15 mouse cellular contexts compared by ENCODE assay signal in genomic region chr1:112703939-112704338, GRCm38 (mm10).
A peak's percentile ranks its signal among the peaks of the same experiment; 100 is the strongest.
DNase-seq lines count a peak whose midpoint lies in the region; TF ChIP-seq lines count a peak whose summit lies in the region.
"Had no signal": no experiment of that assay in that cellular context is flagged by ENCODE, and none has a peak within 500 bp of the region (broad histone marks: within the 10 kb centered on the region; RNA-seq: fewer than 3 reads in every experiment).

No protein-coding gene starts in this region.

- no peaks in the 10 kb centered on the region for H3K4me1 ChIP-seq in kidney, adult 2 months (ENCODE audit: control insufficient read depth, insufficient read depth, low read length)
- H3K4me1 ChIP-seq in E14TG2a.4 (replicated peaks; ENCODE audit: low read depth, low read length): no peaks in the 10 kb centered on the region
- H3K4me1 ChIP-seq: embryonic facial prominence, embryonic 12.5 days; forebrain, embryonic 10.5 days; heart, embryonic 10.5 days had no signal

- H3K9me3 ChIP-seq in E14TG2a.4 (ENCODE audit: low read length): no peaks in the 10 kb centered on the region
- H3K9me3 ChIP-seq: embryonic facial prominence, embryonic 12.5 days; forebrain, embryonic 10.5 days; heart, embryonic 10.5 days had no signal

- H3K36me3 ChIP-seq in kidney, adult 2 months (ENCODE audit: control insufficient read depth, insufficient read depth, low read length): no peaks in the 10 kb centered on the region
- H3K36me3 ChIP-seq in E14TG2a.4 (ENCODE audit: insufficient read depth, low read length): no peaks in the 10 kb centered on the region
- H3K36me3 ChIP-seq: embryonic facial prominence, embryonic 12.5 days; forebrain, embryonic 10.5 days; heart, embryonic 10.5 days had no signal

- H3K4me3 ChIP-seq in kidney, adult 2 months (ENCODE audit: insufficient read depth, low read depth, low read length): no peak overlapping the region
- no peak overlapping the region for H3K4me3 ChIP-seq in E14TG2a.4 (replicated peaks; ENCODE audit: low read length)
- H3K4me3 ChIP-seq: embryonic facial prominence, embryonic 12.5 days; forebrain, embryonic 10.5 days; heart, embryonic 10.5 days; myocyte had no signal

- no peak for TF ChIP-seq POLR2A in kidney, adult 2 months (IDR thresholded peaks at IDR 0.05; ENCODE audit: low read depth, low read length)
- TF ChIP-seq POLR2A in brain, embryonic 14.5 days (IDR thresholded peaks at IDR 0.05; ENCODE audit: borderline replicate concordance, extremely low read depth, insufficient read depth, insufficient read length, poor library complexity, severe bottlenecking): no peak

- H3K27ac ChIP-seq in kidney, adult 2 months (ENCODE audit: insufficient read depth, low read depth, low read length): no peak overlapping the region
- H3K27ac ChIP-seq: embryonic facial prominence, embryonic 12.5 days; forebrain, embryonic 10.5 days; heart, embryonic 10.5 days had no signal

- H3K27me3 ChIP-seq in kidney, adult 2 months (replicated peaks; ENCODE audit: control insufficient read depth, insufficient read depth, low read length): no peaks in the 10 kb centered on the region
- H3K27me3 ChIP-seq in E14TG2a.4 (ENCODE audit: insufficient read depth, low read length): no peaks in the 10 kb centered on the region
- H3K27me3 ChIP-seq: embryonic facial prominence, embryonic 12.5 days had no signal

- no peak for TF ChIP-seq CTCF in kidney, adult 2 months (conservative IDR thresholded peaks at IDR 0.05; ENCODE audit: insufficient read depth, insufficient read length, low read depth, low read length)
- peak; percentile 22 for TF ChIP-seq CTCF in E14TG2a.4 (conservative IDR thresholded peaks at IDR 0.05; ENCODE audit: low read length)
- TF ChIP-seq CTCF in brain, embryonic 14.5 days (IDR thresholded peaks at IDR 0.05; ENCODE audit: borderline replicate concordance, extremely low read depth, insufficient read depth, insufficient read length): no peak

- DNase-seq in cerebellum, adult 9-10 months: peak; percentile 4
- no peak for DNase-seq in cerebellum, adult 11 months
- peak; percentile 2 for DNase-seq in kidney, adult 2 months
- DNase-seq in kidney, adult 18-20 months: no peak
- peak; percentile 67 for DNase-seq in brain, embryonic 14.5 days (ENCODE audit: low read depth)
- DNase-seq in frontal cortex, postnatal 36 days (ENCODE audit: low spot score in 2 of 2): no peak
- no peak for DNase-seq in lung, postnatal 4 days
- DNase-seq: cerebellum, adult 8-10 months; liver; right cerebral cortex, postnatal 4 days had no signal

Comparison
In these comparisons a context has a peak if more than half of its experiments do, and no peak if none do; other contexts are left out.
1. DNase-seq: peak in cerebellum, adult 9-10 months (single experiment), kidney, adult 2 months (single experiment) and brain, embryonic 14.5 days (single experiment); none in cerebellum, adult 11 months (single experiment), kidney, adult 18-20 months (single experiment), frontal cortex, postnatal 36 days (0 of 2) and lung, postnatal 4 days (0 of 2).